Mouse (Mus musculus) liver, postnatal 0 days (tissue): ENCODE measurements around the gene Olfr169. TPM values are rescaled to one million over a fixed set of nuclear protein-coding genes. Genes with fewer than 3 reads are reported as not detected.
"Not testable (repeated sequence)": the region's sequence is repeated elsewhere in the genome, so short reads cannot be mapped to it uniquely, and the experiment has no call there.

Source experiments
- ATAC-seq: fragments of 200-750 bp; cut with Nextera tagmentation; 2 replicates; pipeline ENCODE4 v1.8.0; 2017; ENCODE audit warnings: mild to moderate bottlenecking, moderate library complexity
- DNase-seq: peaks from one replicate; pipeline ENCODE4 v3.0.0-alpha.2; 2016
- H3K27ac ChIP-seq: fragments of 300-500 bp; sonication (generic); 2 replicates; pipeline ENCODE4 v1.5.1; 2014; ENCODE audit warnings: antibody characterized with exemption, moderate library complexity, mild to moderate bottlenecking, low read depth
- H3K27me3 ChIP-seq: fragments of 300-500 bp; sonication (generic); 2 replicates; pipeline ENCODE4 v1.6.1; 2014; ENCODE audit warnings: low read length, control low read depth, mixed read lengths; ENCODE audit not compliant: insufficient read depth
- H3K36me3 ChIP-seq: fragments of 300-500 bp; sonication (generic); replicated peaks from 2 replicates; pipeline ENCODE4 v1.6.1; 2014; ENCODE audit warnings: mild to moderate bottlenecking, control low read depth, low read length, moderate library complexity, mixed read lengths; ENCODE audit not compliant: insufficient read depth
- H3K4me1 ChIP-seq: fragments of 300-500 bp; sonication (generic); 2 replicates; pipeline ENCODE4 v1.6.1; 2014; ENCODE audit warnings: antibody characterized with exemption, mild to moderate bottlenecking, control low read depth; ENCODE audit not compliant: insufficient read depth
- H3K4me2 ChIP-seq: fragments of 300-500 bp; sonication (generic); 2 replicates; pipeline ENCODE4 v1.6.1; 2014; ENCODE audit warnings: low read depth, mild to moderate bottlenecking, low read length, moderate library complexity, mixed read lengths
- H3K4me3 ChIP-seq: fragments of 300-500 bp; sonication (generic); 2 replicates; pipeline ENCODE4 v1.5.1; 2014; ENCODE audit warnings: low read depth, low read length
- H3K9ac ChIP-seq: fragments of 300-500 bp; sonication (generic); replicated peaks from 2 replicates; pipeline ENCODE4 v1.6.1; 2014; ENCODE audit warnings: mild to moderate bottlenecking, moderate library complexity
- H3K9me3 ChIP-seq: fragments of 300-500 bp; sonication (generic); 2 replicates; pipeline ENCODE4 v1.6.1; 2016; ENCODE audit warnings: mild to moderate bottlenecking, control low read depth, low read length, mixed read lengths
- CTCF ChIP-seq: sonication (generic); IDR thresholded peaks from 2 replicates; pipeline ENCODE4 v1.5.1; 2016; ENCODE audit warnings: antibody characterized with exemption, low read depth
- EP300 ChIP-seq: IDR thresholded peaks from 2 replicates; pipeline ENCODE4 v1.6.1; 2016; ENCODE audit warnings: antibody characterized with exemption, low read depth, mild to moderate bottlenecking
- WGBS: fragments of 180-500 bp; shearing (Covaris S2); extraction: QIAGEN DNeasy Blood & Tissue Kit; methylation state at CpG from one replicate; pipeline ENCODE4 v1.1.7; 2014; ENCODE audit not compliant: insufficient replicate concordance; 5-methylcytosine and 5-hydroxymethylcytosine counted together
- polyA plus RNA-seq: library from polyadenylated mRNA; unstranded; fragments of >200 nt; fragmentation: Nextera tagmentation; extraction: Ambion mirVana; gene quantifications from 2 replicates; pipeline ENCODE4 v1.2.1, GENCODE M21; 2015

Gene Olfr169
- not detected in 2 replicates for polyA plus RNA-seq

GRCm38 (mm10) chr16:19571709-19572108 lies at the start of gene Olfr169:
Gene Olfr169, minus strand, starts transcription at chr16:19571809.
- H3K9me3 ChIP-seq, H3K36me3 ChIP-seq, H3K4me2 ChIP-seq, H3K4me3 ChIP-seq, DNase-seq, H3K27me3 ChIP-seq, H3K9ac ChIP-seq, H3K27ac ChIP-seq, ATAC-seq, H3K4me1 ChIP-seq: not testable (repeated sequence)
- WGBS = 78% methylated on average over 2 of the region's 2 CpGs

- not testable (repeated sequence) for ATAC-seq, H3K27me3 ChIP-seq, DNase-seq, H3K4me2 ChIP-seq, H3K4me1 ChIP-seq, H3K36me3 ChIP-seq, H3K9me3 ChIP-seq, H3K9ac ChIP-seq, H3K27ac ChIP-seq, H3K4me3 ChIP-seq
- 84% methylated on average over 2 of the region's 2 CpGs for WGBS
Observed at GRCm38 (mm10) chr16:19611782-19612181, 40.2 kb upstream of the Olfr169 start, which contains the start of gene Olfr170. Gene Olfr170, minus strand, starts transcription at chr16:19611882.

GRCm38 (mm10) chr16:19603166-19603565 lies 31.6 kb upstream of the Olfr169 start:
- no peak overlapping the region for H3K9ac ChIP-seq
- ATAC-seq (no peak), DNase-seq (no peak)
- H3K27me3 ChIP-seq = no peaks in the 10 kb centered on the region
- H3K36me3 ChIP-seq = no peaks in the 10 kb centered on the region
- no peak overlapping the region for H3K27ac ChIP-seq
- H3K9me3 ChIP-seq = no peaks in the 10 kb centered on the region
- H3K4me1 ChIP-seq = no peaks in the 10 kb centered on the region
- H3K4me3 ChIP-seq = no peak overlapping the region
- no peak overlapping the region for H3K4me2 ChIP-seq
- WGBS = 38% methylated on average over 2 of the region's 2 CpGs
- TF ChIP-seq CTCF = no peak

- H3K9me3 ChIP-seq, H3K4me3 ChIP-seq, H3K36me3 ChIP-seq, H3K27ac ChIP-seq, H3K4me1 ChIP-seq, ATAC-seq, H3K4me2 ChIP-seq, H3K27me3 ChIP-seq, H3K9ac ChIP-seq, DNase-seq: not testable (repeated sequence)
- 79% methylated on average over 7 of the region's 7 CpGs for WGBS
Observed at GRCm38 (mm10) chr16:19553429-19553828, 18.2 kb downstream of the Olfr169 start.

- H3K9ac ChIP-seq, ATAC-seq, H3K4me2 ChIP-seq: not testable (repeated sequence)
Observed at GRCm38 (mm10) chr16:19552246-19552645, 19.4 kb downstream of the Olfr169 start.

GRCm38 (mm10) chr16:19535455-19535854 lies 36.2 kb downstream of the Olfr169 start, which contains the start of gene Olfr168:
Gene Olfr168, minus strand, starts transcription at chr16:19535555.
- no peak for ATAC-seq
- Histone ChIP-seq H3K4me3 (no peak within 1 kb of the TSS), H3K4me1 (no peaks in the 10 kb centered on the region), H3K4me2 (no peak within 1 kb of the TSS), H3K27ac (no peak within 1 kb of the TSS), H3K36me3 (no peaks in the 10 kb centered on the region), H3K27me3 (no peaks in the 10 kb centered on the region), H3K9me3 (no peaks in the 10 kb centered on the region), H3K9ac (no peak within 1 kb of the TSS)
- TF ChIP-seq EP300 = no peak
- no peak for TF ChIP-seq CTCF
- no peak for DNase-seq

More at GRCm38 (mm10) chr16:19552246-19552645, 19.4 kb downstream of the Olfr169 start:
- H3K4me3 ChIP-seq, H3K27ac ChIP-seq, DNase-seq, H3K4me1 ChIP-seq, H3K36me3 ChIP-seq, H3K9me3 ChIP-seq, H3K27me3 ChIP-seq: not testable (repeated sequence)
- WGBS = 82% methylated on average over 3 of the region's 3 CpGs

- no peak for TF ChIP-seq EP300
- no peak for TF ChIP-seq CTCF
- 67% methylated on average over 2 of the region's 2 CpGs for WGBS
- Histone ChIP-seq H3K27ac (no peak within 1 kb of the TSS), H3K4me3 (no peak within 1 kb of the TSS), H3K4me1 (no peaks in the 10 kb centered on the region), H3K9ac (no peak within 1 kb of the TSS), H3K9me3 (no peaks in the 10 kb centered on the region), H3K36me3 (no peaks in the 10 kb centered on the region), H3K4me2 (no peak within 1 kb of the TSS), H3K27me3 (no peaks in the 10 kb centered on the region)
- no peak for ATAC-seq
- DNase-seq = no peak
Observed at GRCm38 (mm10) chr16:19522166-19522565, 49.4 kb downstream of the Olfr169 start, which contains the start of gene Olfr167. Gene Olfr167, minus strand, starts transcription at chr16:19522266.

Other genes starting within 250 kb of the Olfr169 start
- gene Olfr165, start 148.7 kb downstream of the Olfr169 start, polyA plus RNA-seq = not detected in 2 replicates
- gene Olfr166, start 88.1 kb downstream of the Olfr169 start, polyA plus RNA-seq = not detected in 2 replicates
- gene Olfr167, start 49.5 kb downstream of the Olfr169 start, polyA plus RNA-seq = not detected in 2 replicates
- gene Olfr168, start 36.3 kb downstream of the Olfr169 start, polyA plus RNA-seq = not detected in 2 replicates
- not detected in 2 replicates for gene Olfr170, start 40.1 kb upstream of the Olfr169 start, polyA plus RNA-seq
- gene Olfr171, start 58.1 kb upstream of the Olfr169 start, polyA plus RNA-seq = not detected in 2 replicates
- gene Lamp3, start 134.6 kb upstream of the Olfr169 start, polyA plus RNA-seq = not detected in 2 replicates
- gene B3gnt5, start 188.4 kb upstream of the Olfr169 start, polyA plus RNA-seq = 0.83 and 1.3 TPM in 2 replicates